Mouse (Mus musculus) liver, adult 2 months (tissue): Measurements from ENCODE around the gene Olfr1057.

Experiments used
- CTCF ChIP-seq: fragments of 200-500 bp; IDR thresholded peaks from 2 replicates; pipeline ENCODE4 v1.5.1; 2011; ENCODE audit warnings: low read depth, low read length, control low read depth
- POLR2A ChIP-seq: fragments of 200-500 bp; IDR thresholded peaks from 2 replicates; pipeline ENCODE4 v1.6.1; 2011; ENCODE audit warnings: low read length, control low read depth; ENCODE audit not compliant: insufficient read depth; ENCODE audit errors: extremely low read depth

DNA sequence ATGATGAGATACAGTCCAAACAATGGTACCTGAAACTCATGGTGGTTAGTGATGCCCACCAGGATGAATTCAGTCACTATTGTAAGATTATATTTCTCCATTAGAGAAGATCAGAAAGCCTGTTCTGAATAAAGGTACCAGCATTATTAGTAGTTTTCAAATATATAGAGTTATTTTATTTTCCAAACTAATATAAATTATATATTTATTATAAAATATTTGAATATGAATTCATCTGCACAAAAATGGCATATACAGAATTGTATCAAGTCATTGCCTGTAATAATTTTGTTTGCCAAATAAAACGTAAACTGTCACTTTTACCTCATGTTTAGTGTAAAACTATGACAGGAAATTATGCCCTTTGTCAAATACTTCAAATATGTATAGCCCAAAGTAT, 35.8 kb upstream of the Olfr1057 start, which contains the start of gene Olfr1061:
- TF ChIP-seq CTCF, result no peak
- TF ChIP-seq POLR2A, result no peak
